Mouse (Mus musculus): Measurements from ENCODE around the gene Zzz3. TPM values are rescaled to one million over a fixed set of nuclear protein-coding genes. Genes with fewer than 3 reads are reported as not detected.

Zzz3 gene
- polyA plus RNA-seq, 1 experiment from 2014 or later = 46.0 TPM

Other genes with a start within 250 kb of the Zzz3 start
- gene Gipc2, start 229.2 kb upstream of the Zzz3 start, polyA plus RNA-seq (2016; fragmentation: Nextera tagmentation; extraction: Ambion mirVana) = 2.3 and 2.7 TPM in 2 replicates
- gene Dnajb4, start 185.2 kb upstream of the Zzz3 start, polyA plus RNA-seq (2016; fragmentation: Nextera tagmentation; extraction: Ambion mirVana) = 30.3 and 31.5 TPM in 2 replicates
- 337 and 352 TPM in 2 replicates for gene Fubp1, start 185.1 kb upstream of the Zzz3 start, polyA plus RNA-seq (2016; fragmentation: Nextera tagmentation; extraction: Ambion mirVana)
- gene Nexn, start 129.1 kb upstream of the Zzz3 start, polyA plus RNA-seq (2016; fragmentation: Nextera tagmentation; extraction: Ambion mirVana) = 5.1 and 9.0 TPM in 2 replicates
- gene Miga1, start 55.1 kb upstream of the Zzz3 start, polyA plus RNA-seq (2016; fragmentation: Nextera tagmentation; extraction: Ambion mirVana) = 21.7 and 22.0 TPM in 2 replicates
- gene Usp33, start 49.0 kb upstream of the Zzz3 start, polyA plus RNA-seq (2016; fragmentation: Nextera tagmentation; extraction: Ambion mirVana) = 80.0 and 86.7 TPM in 2 replicates